Comparison of ENCODE assay signal across 8 mouse cellular contexts in the genomic region with DNA sequence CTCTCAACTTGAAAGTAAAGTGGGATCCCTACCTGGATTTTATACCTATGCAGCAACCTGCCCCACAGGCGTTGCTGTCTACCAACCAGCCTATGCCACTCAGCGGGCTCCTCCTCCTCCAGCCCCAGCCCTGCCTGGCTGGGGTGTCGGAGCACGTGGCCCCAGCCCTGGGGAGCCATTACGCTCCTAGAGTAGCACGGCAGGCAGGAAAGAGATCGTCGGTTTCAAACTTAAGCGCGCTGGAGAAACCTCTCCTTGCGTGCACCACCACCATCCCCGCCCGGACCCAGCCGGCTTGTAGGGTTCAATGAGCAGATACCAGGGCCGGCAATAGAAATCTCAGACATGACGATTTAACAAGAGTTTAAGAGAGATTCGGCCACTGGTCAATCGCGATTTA. TPM values are rescaled to one million over a fixed set of nuclear protein-coding genes. Genes with fewer than 3 reads are reported as not detected.
A peak's percentile ranks its signal among the peaks of the same experiment; 100 is the strongest.
DNase-seq lines count a peak whose midpoint lies in the region; ATAC-seq and TF ChIP-seq lines count a peak whose summit lies in the region.

No protein-coding gene starts in this region.

- peak overlapping the region; percentile 86 for H3K4me3 ChIP-seq in G1E (ENCODE audit: low read depth, low read length)
- peak overlapping the region; percentile 87 for H3K4me3 ChIP-seq in cerebellum, adult 2 months (replicated peaks; ENCODE audit: insufficient read depth, low read depth, low read length)
- peak overlapping the region; percentile 66 for H3K4me3 ChIP-seq in forebrain, postnatal 0 days (ENCODE audit: low read depth, low read length)
- peak overlapping the region; percentile 83 for H3K4me3 ChIP-seq in liver, postnatal 0 days (ENCODE audit: low read depth, low read length)
- peak overlapping the region; percentile 78 for H3K4me3 ChIP-seq in neural tube, embryonic 13.5 days

- TF ChIP-seq POLR2A in cerebellum, adult 2 months (IDR thresholded peaks at IDR 0.05; ENCODE audit: borderline replicate concordance, insufficient read depth, low read length) = no peak

- intact Hi-C loops in heart, postnatal 36 days (cut with DNase I) = loop anchor here (5.0 to 10.0 kb wide), 2 partner anchors 229 to 483 kb away; a partner anchor contains a TSS

- no peaks in the 10 kb centered on the region; the same call in 1 of the 2 replicates for H3K9me3 ChIP-seq in G1E (replicated peaks)
- no peaks in the 10 kb centered on the region for H3K9me3 ChIP-seq in forebrain, postnatal 0 days (ENCODE audit: low read length)
- H3K9me3 ChIP-seq in liver, postnatal 0 days (ENCODE audit: low read length) = no peaks in the 10 kb centered on the region
- H3K9me3 ChIP-seq in neural tube, embryonic 13.5 days = no peaks in the 10 kb centered on the region

- no peak for TF ChIP-seq EP300 in liver, postnatal 0 days (IDR thresholded peaks at IDR 0.05; ENCODE audit: low read depth)

- no peak for TF ChIP-seq CTCF in G1E (IDR thresholded peaks at IDR 0.05; ENCODE audit: low read depth, low read length)
- TF ChIP-seq CTCF in cerebellum, adult 2 months (IDR thresholded peaks at IDR 0.05; ENCODE audit: borderline replicate concordance, insufficient read depth, low read depth, low read length) = no peak
- TF ChIP-seq CTCF in forebrain, postnatal 0 days (IDR thresholded peaks at IDR 0.05; ENCODE audit: low read depth) = no peak
- TF ChIP-seq CTCF in liver, postnatal 0 days (IDR thresholded peaks at IDR 0.05; ENCODE audit: low read depth) = no peak

- WGBS in cerebellum, adult 2 months = under 1% methylated on average over 19 of the region's 19 CpGs
- under 1% methylated on average over 19 of the region's 19 CpGs for WGBS in forebrain, postnatal 0 days
- WGBS in liver, postnatal 0 days (ENCODE audit: insufficient replicate concordance) = under 1% methylated on average over 19 of the region's 19 CpGs
- under 1% methylated on average over 19 of the region's 19 CpGs for WGBS in neural tube, embryonic 13.5 days

- peak overlapping the region; percentile 70 for H3K9ac ChIP-seq in forebrain, postnatal 0 days
- peak overlapping the region; percentile 79 for H3K9ac ChIP-seq in liver, postnatal 0 days (replicated peaks)
- H3K9ac ChIP-seq in neural tube, embryonic 13.5 days = peak overlapping the region; percentile 83

- no peak overlapping the region for H3K27ac ChIP-seq in cerebellum, adult 2 months (ENCODE audit: insufficient read depth, low read length)
- H3K27ac ChIP-seq in forebrain, postnatal 0 days (ENCODE audit: low read depth, low read length) = peak overlapping the region; percentile 97
- H3K27ac ChIP-seq in liver, postnatal 0 days (ENCODE audit: low read depth) = peak overlapping the region; percentile 94
- H3K27ac ChIP-seq in neural tube, embryonic 13.5 days (replicated peaks) = peak overlapping the region; percentile 94

- ATAC-seq in G1E (ENCODE audit: extremely low read depth, insufficient number of reproducible peaks, low FRiP score, poor library complexity, severe bottlenecking) = peak; percentile 34
- ATAC-seq in forebrain, postnatal 0 days = peak; percentile 70
- peak; percentile 69 for ATAC-seq in liver, postnatal 0 days
- ATAC-seq in neural tube, embryonic 13.5 days (ENCODE audit: low read depth) = peak; percentile 67

- peak overlapping the region; percentile 91 for H3K4me2 ChIP-seq in forebrain, postnatal 0 days (ENCODE audit: low read depth)
- H3K4me2 ChIP-seq in liver, postnatal 0 days (ENCODE audit: low read depth, low read length) = peak overlapping the region; percentile 100
- peak overlapping the region; percentile 93 for H3K4me2 ChIP-seq in neural tube, embryonic 13.5 days

- H3K36me3 ChIP-seq in G1E (replicated peaks) = peaks cover 40% of the 10 kb centered on the region
- H3K36me3 ChIP-seq in forebrain, postnatal 0 days (ENCODE audit: insufficient read depth) = no peaks in the 10 kb centered on the region
- H3K36me3 ChIP-seq in liver, postnatal 0 days (replicated peaks; ENCODE audit: insufficient read depth, low read length) = no peaks in the 10 kb centered on the region
- no peaks in the 10 kb centered on the region for H3K36me3 ChIP-seq in neural tube, embryonic 13.5 days

- H3K4me1 ChIP-seq in G1E (ENCODE audit: insufficient read depth, low read depth, low read length) = peaks cover 64% of the 10 kb centered on the region
- no peaks in the 10 kb centered on the region for H3K4me1 ChIP-seq in cerebellum, adult 2 months (ENCODE audit: control insufficient read depth, insufficient read depth, low read length)
- peaks cover 15% of the 10 kb centered on the region; the same call in 1 of the 2 replicates for H3K4me1 ChIP-seq in forebrain, postnatal 0 days (ENCODE audit: insufficient read depth)
- H3K4me1 ChIP-seq in liver, postnatal 0 days (ENCODE audit: insufficient read depth) = peaks cover 44% of the 10 kb centered on the region
- H3K4me1 ChIP-seq in neural tube, embryonic 13.5 days (replicated peaks) = peaks cover 34% of the 10 kb centered on the region

- H3K27me3 ChIP-seq in G1E (ENCODE audit: insufficient read depth, low read length) = no peaks in the 10 kb centered on the region
- no peaks in the 10 kb centered on the region for H3K27me3 ChIP-seq in cerebellum, adult 2 months (ENCODE audit: control insufficient read depth, insufficient read depth, low read length)
- no peaks in the 10 kb centered on the region for H3K27me3 ChIP-seq in forebrain, postnatal 0 days (ENCODE audit: insufficient read depth, low read length)
- H3K27me3 ChIP-seq in liver, postnatal 0 days (ENCODE audit: insufficient read depth, low read length) = no peaks in the 10 kb centered on the region
- no peaks in the 10 kb centered on the region for H3K27me3 ChIP-seq in neural tube, embryonic 13.5 days

- DNase-seq in G1E (ENCODE audit: low spot score) = peak; percentile 74
- DNase-seq in cerebellum, adult 2 months = peak; percentile 60 to 65
- peak; percentile 81 for DNase-seq in forebrain, postnatal 0 days
- DNase-seq in heart, postnatal 36 days = peak; percentile 38 to 58
- DNase-seq in layer of hippocampus, adult 18-20 months (ENCODE audit: low spot score in 2 of 2) = peak; percentile 55 to 69
- DNase-seq in liver, postnatal 0 days = peak; percentile 77
- peak; percentile 73 for DNase-seq in testis, postnatal 10 days (ENCODE audit: low spot score)

RNA-seq across cellular contexts. Expression of a gene that starts 1.7 kb away (rescaled TPM):
- 46.3 and 69.0 TPM in 2 replicates for total RNA-seq in G1E (2014; fragmentation: Nextera tagmentation)
- total RNA-seq in G1E (2017) = 23.2 and 26.0 TPM in 2 replicates
- polyA plus RNA-seq in G1E (2012) = 81.1 and 87.0 TPM in 2 replicates
- polyA plus RNA-seq in cerebellum, adult 2 months (2012; rRNA removed) = 9.8 and 9.9 TPM in 2 replicates
- 9.1 and 10.2 TPM in 2 replicates for total RNA-seq in forebrain, postnatal 0 days (2014; rRNA removed)
- 6.4 and 8.0 TPM in 2 replicates for polyA plus RNA-seq in forebrain, postnatal 0 days (2015; fragmentation: Nextera tagmentation; extraction: Ambion mirVana)
- total RNA-seq in heart, postnatal 36 days (2021) = 1 to 10 TPM; 4.4 to 4.6 TPM
- total RNA-seq in layer of hippocampus, adult 18-20 months (2021) = 1 to 10 TPM; 5.3 TPM
- polyA plus RNA-seq in liver, postnatal 0 days (2015; fragmentation: Nextera tagmentation; extraction: Ambion mirVana) = 3.9 and 5.6 TPM in 2 replicates
- polyA plus RNA-seq in neural tube, embryonic 13.5 days (2015; fragmentation: Nextera tagmentation; extraction: Ambion mirVana) = 10.2 TPM in 2 replicates

RNA-seq across cellular contexts. Expression of a gene that starts 16.3 kb away (rescaled TPM):
- total RNA-seq in G1E (2014; fragmentation: Nextera tagmentation) (5.9 and 8.6 TPM in 2 replicates), G1E (2017) (5.3 and 8.5 TPM in 2 replicates)
- 2.3 and 3.5 TPM in 2 replicates for polyA plus RNA-seq in G1E (2012)
- 8.8 and 10.0 TPM in 2 replicates for polyA plus RNA-seq in cerebellum, adult 2 months (2012; rRNA removed)
- total RNA-seq in forebrain, postnatal 0 days (2014; rRNA removed) = 55.0 and 55.9 TPM in 2 replicates
- polyA plus RNA-seq in forebrain, postnatal 0 days (2015; fragmentation: Nextera tagmentation; extraction: Ambion mirVana) = 18.8 and 23.4 TPM in 2 replicates
- 1,000 to 10,000 TPM in 1 of 2 experiments, 100 to 1,000 TPM in 1; 873 to 1,040 TPM for total RNA-seq in heart, postnatal 36 days (2021)
- 10 to 100 TPM; 10.0 to 10.3 TPM for total RNA-seq in layer of hippocampus, adult 18-20 months (2021)
- 1.00 and 3.0 TPM in 2 replicates for polyA plus RNA-seq in liver, postnatal 0 days (2015; fragmentation: Nextera tagmentation; extraction: Ambion mirVana)
- 28.9 and 31.8 TPM in 2 replicates for polyA plus RNA-seq in neural tube, embryonic 13.5 days (2015; fragmentation: Nextera tagmentation; extraction: Ambion mirVana)

RNA-seq across cellular contexts. Expression of a gene that starts 36.6 kb away (rescaled TPM):
- total RNA-seq in G1E (2014; fragmentation: Nextera tagmentation) (2.6 and 2.8 TPM in 2 replicates), G1E (2017) (1.0 and 1.2 TPM in 2 replicates)
- polyA plus RNA-seq in G1E (2012) = 2.6 and 3.0 TPM in 2 replicates
- polyA plus RNA-seq in cerebellum, adult 2 months (2012; rRNA removed) = 16.0 and 19.5 TPM in 2 replicates
- 13.3 and 15.2 TPM in 2 replicates for total RNA-seq in forebrain, postnatal 0 days (2014; rRNA removed)
- polyA plus RNA-seq in forebrain, postnatal 0 days (2015; fragmentation: Nextera tagmentation; extraction: Ambion mirVana) = 7.1 and 11.6 TPM in 2 replicates
- 10 to 100 TPM; 16.0 to 16.7 TPM for total RNA-seq in heart, postnatal 36 days (2021)
- total RNA-seq in layer of hippocampus, adult 18-20 months (2021) = 10 to 100 TPM in 1 of 2 experiments, 1 to 10 TPM in 1; 9.8 to 15.4 TPM
- polyA plus RNA-seq in liver, postnatal 0 days (2015; fragmentation: Nextera tagmentation; extraction: Ambion mirVana) = 1.7 and 1.9 TPM in 2 replicates
- 22.2 and 28.8 TPM in 2 replicates for polyA plus RNA-seq in neural tube, embryonic 13.5 days (2015; fragmentation: Nextera tagmentation; extraction: Ambion mirVana)
